Mouse (Mus musculus): ENCODE data around the gene Camk1d.
"Not testable (repeated sequence)": the region's sequence is repeated elsewhere in the genome, so short reads cannot be mapped to it uniquely, and the experiment has no call there.

The Camk1d gene

DNA sequence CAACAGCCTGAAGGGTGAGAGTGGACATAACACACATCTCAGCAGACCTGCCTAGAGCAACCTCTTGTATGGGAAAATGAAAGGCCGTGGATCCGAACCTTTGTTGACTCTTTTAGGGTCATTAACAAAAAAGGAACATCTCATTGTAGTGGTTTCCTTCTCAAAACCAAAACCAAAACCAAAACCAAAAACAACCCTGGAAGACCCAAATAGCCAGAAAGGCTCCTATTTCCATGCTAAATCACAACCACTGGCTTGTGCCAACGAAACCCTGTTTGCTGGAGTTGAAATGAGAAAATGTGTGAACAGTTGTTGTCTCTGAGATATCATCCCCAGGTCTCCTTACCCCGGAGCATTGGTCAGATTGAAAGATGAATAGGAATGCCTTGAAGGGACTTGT is 321.8 kb downstream of the Camk1d start:
- DNase-seq = no peak

DNA sequence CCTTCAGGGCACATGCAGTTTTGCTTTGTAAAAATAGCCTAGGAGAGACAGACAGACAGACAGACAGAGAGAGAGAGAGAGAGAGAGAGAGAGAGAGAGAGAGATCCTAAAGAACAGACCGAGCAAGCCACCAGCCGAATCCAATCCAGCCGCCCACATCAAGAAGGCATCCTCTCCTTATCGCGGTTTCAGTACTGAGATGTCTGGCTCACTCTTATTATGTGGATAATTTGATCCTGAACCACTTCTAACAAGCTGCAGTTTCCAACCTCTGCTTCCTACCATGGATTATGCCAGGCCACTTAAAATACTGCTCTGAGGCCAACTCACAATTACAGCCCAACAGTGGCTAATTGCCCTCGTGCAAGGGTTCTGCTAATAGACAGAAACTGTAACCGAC is 325.9 kb downstream of the Camk1d start:
- no peak for DNase-seq

DNA sequence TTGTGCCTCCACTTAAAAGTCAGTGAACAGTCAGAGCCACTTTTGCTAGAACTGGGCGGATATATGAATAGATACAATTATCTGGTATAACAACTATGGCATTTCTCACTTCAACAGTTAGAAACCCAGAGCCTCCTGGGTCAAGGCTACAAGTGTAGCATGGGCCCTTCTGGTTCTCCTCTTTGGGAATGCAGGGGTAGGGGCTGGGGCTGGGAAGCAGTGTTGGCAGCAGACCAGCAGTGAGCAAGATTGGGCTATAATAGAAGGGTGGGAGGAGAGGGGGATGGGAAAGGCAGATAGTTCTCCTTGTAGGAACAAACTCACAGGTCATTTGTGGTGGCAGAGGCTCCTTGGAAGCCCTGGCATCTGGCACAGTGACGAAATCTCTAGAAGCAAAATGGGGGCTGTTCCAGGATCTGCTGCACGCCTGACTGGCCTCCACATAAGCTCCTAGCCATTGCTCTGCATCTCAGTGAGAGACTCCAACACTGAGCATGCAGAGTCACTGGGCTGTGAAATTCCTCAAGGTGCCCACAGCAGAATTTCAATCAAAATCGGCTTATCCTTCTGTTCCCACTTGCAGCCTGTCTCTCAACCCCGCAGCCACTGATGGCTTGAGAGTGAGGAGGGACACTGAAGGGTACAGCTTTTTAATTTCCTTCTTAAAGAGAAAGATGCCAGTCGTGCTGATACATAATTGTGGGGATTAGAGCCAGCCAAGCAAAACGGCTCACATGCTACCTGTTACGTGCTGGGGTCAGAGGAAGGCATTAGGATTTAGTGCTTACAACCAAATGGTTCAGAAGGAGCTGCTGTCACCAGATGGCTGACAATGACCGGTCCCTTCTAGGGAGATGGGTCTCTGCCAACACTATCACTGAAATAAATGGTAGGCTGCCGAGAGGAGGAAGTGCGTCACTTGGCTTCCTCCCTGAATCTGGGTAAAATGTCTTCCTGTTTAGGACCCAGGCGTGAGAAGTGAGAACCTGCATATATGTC is 332.3 kb downstream of the Camk1d start:
- DNase-seq = peak; percentile 36

DNA sequence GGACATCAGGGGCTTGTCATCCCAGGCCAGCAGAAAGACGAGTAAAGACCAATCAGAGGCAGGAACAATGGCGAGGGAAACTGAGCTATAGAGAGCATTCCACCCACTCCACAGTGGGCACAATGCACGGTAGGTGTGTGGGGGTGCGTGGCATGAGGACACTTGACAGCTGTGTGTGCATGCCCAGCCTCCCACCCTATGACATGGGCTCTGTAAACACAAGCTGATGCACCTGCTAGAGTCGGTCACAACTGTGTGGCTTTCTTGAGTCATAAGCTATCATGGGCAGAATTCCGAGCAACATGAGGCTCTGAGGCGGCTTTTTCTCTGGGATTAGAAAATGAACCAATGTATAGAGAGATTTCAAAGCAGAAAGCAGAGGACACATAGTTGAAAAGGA is 333.3 kb downstream of the Camk1d start:
- DNase-seq = no peak

DNA sequence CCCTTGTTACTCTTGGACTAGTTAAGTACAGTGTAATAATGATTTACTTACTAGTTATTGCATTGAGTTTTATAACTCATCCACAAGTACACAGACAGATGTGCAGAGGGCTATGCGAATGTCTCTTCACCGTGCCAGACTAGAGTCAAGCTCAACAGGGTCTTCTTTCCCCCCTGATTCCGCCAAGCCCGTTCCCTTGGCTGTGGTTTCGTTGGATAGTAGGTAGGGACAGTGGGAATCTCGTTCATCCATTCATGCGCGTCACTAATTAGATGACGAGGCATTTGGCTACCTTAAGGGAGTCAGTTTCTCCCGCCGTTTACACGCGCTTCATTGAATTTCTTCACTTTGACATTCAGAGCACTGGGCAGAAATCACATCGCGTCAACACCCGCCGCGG is 335.4 kb downstream of the Camk1d start:
- not testable (repeated sequence) for DNase-seq

DNA sequence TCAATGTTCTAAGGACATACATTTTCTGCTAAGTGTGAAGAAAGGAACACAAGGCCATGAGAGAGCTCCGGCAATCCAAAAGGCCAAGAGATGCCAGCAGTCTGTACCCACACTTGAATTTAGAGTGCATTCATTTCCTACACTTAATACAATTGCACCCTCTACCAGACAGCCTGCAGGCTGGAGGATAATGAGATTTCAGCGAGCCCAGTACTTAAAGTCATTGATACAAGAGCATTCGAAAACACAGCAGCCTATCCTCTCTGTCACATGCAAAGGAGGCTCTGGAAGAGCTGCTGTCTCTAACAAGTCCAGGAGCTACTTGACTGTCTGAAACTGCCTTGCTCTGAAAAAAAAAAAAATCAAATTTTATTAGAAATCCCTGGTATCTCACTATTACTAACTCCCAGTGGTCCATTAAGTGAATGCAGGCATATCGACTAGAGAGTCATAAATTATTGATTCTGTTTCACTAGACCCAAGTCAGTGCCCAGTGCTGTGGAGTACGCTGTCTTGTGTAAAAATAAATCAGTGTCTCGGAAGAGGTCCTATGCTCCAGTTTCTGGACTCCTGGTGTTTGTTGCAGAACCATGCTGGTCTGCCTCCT is 336.1 kb downstream of the Camk1d start:
- DNase-seq = no peak

DNA sequence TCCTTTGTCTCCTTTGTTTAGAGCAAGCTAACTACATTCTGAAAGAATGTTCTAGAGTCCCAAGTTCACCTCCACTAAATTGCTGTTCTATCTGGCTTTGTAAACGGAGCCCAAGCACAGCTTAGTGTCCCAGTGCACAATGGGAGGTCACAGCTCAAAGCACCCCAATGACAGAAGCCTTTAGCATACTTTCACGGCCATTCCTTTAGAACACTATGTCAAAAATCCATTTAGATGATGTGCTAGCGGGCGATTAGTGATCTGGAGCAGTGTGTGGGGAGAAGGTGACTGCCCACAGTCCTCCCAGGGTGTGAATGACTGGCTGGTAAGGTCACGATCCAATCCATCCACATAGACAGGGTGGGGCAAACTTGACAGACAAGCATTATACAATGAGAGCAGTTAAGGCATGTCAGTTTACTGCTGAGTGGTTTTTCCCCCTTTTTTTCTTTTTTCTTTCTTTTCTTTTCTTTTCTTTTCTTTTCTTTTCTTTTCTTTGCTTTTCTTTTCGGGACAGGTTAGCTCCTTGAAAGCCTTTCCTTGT is 341.4 kb downstream of the Camk1d start:
- DNase-seq = no peak

DNA sequence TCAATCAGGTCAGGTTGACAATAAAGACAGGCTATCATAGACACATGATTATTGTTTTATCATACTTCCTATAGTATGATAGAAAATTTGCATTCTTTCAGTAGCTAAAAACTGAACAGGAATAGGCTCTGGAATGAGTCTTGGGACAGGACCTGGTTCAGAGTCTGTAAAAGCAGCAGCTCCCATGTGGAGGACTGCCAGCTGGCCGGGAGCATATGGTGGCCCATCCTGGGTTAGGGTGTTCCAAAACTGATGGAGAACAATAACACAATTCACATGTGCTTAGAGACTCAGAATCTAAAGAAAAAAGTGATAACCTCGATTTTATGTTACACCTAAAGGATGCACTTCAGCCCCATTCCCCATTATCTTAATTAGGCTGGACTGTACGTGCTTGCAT is 343.0 kb downstream of the Camk1d start:
- peak; percentile 32 for DNase-seq

DNA sequence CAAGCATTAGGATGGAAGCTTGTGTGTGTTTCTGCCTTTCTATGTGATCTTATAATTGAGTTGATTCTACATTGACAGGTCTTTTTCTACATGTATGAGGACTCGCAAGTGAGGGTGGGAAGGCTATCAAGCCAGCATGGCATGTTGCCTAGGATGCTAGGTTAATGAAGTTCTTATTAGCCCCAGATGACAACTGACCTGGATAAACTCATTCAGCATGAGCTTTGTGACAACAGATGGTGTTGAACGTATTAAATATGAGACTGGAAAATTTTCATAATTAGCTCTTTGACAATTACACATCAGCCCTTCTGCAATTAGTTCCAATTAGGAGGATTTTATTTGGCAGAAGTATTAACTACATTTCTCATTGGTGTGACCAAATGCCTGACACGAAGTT is 343.7 kb downstream of the Camk1d start:
- DNase-seq = peak; percentile 32

DNA sequence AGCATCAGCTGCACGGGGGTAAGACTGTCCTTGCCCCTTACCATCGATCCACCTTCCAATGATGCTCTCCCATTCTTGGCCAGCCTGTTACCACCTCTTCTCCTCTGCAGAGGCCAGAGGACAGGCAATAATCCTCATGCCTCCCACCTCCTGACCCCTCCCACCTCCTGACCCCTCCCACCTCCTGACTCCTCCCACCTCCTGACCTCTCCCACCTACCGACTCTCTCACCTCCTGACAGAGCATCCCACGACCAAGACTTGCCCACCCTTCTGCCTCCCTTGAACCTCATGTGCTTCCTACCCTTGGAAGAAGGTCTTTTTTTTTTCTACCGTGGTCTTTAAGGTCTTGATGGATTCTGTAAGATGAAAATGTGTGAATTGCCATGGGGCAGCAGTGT is 350.5 kb downstream of the Camk1d start:
- no peak for DNase-seq

DNA sequence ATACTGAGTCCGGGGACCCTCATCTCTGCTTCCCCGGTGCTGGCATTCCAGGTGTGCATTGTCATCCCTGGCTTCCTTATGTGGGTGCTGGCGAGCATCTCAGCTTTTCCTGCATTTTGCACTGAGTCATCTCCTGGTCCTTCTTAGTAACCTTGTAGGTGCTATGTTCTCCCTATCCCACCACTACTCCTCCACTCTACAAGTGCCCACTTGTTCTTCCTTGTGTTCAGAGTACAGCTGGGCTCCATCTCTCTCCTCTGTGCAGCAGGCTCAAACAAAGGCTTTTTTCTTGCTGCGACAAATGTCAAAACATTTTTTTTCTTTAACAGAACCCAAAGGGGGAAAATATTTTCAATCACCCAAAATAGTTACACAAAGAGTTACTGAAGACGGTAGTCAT is 356.3 kb downstream of the Camk1d start:
- no peak for DNase-seq

DNA sequence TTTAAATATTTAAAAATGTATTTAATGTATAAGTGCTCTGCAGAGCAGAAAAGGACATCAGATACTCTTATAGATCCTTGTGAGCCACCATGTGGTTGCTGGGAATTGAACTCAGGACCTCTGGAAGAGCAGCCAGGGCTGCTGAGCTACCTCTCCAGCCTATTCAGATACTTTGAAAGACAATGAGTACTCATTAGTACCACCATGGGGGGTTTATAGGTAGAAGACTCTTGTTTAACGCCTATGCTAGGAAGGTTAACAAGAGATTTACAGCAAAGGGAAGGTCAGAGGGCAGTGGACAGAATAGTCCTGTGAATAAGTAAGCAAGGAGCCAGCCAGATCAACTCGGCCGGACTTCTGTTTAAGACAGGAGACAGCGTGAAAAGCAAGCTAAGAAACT is 357.3 kb downstream of the Camk1d start:
- DNase-seq = no peak

DNA sequence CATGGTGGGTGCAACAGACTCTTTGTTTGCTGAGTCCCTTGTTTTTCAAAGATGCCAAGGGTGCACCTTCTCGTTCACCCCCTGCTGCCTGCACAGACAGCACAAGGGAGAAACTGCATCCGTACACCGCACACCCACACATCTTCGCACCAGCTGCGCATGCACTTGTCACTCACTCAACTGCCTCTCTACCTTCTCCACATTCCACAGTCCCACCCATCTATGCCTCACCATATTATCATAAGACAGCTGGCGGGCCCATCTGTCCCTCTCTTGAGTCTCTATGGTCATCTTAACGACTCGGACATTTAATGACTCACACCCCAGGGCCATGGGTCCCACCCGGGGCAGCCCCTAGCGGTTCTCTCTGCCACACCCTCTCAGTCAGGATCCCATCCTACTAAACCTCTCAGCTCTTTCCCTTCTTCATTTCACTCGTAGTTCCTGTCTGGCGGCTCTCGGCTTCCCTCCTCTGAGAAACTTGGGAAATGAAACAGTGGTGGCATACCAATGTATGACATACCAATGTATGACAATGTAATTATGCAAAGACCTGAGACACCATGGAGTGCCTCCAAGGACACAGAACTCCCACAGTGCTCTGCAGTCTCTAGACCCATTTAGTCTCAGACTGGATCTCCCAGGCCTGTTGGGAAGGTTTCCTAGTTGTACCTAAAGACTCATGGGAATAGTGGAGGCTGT is 361.3 kb downstream of the Camk1d start:
- DNase-seq = no peak

DNA sequence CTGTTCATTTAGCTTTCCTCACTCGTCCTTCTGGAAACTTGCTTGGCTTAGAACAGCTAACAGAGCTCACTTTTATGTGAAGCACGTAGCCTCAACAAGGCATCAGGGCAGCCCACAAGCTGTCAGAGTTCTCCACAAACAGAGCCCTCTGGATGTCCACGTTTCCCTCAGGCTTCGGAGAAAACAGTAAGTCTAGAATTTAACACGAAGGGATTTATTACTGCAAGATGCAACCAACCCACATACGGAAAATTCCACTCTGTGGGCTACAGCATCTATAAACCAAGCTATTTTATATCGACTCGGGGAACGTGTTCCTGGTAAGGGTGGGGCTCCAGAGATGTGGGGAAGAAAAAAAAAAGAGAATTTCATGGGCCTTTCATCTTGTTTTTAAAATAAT is 369.0 kb downstream of the Camk1d start:
- DNase-seq = no peak

DNA sequence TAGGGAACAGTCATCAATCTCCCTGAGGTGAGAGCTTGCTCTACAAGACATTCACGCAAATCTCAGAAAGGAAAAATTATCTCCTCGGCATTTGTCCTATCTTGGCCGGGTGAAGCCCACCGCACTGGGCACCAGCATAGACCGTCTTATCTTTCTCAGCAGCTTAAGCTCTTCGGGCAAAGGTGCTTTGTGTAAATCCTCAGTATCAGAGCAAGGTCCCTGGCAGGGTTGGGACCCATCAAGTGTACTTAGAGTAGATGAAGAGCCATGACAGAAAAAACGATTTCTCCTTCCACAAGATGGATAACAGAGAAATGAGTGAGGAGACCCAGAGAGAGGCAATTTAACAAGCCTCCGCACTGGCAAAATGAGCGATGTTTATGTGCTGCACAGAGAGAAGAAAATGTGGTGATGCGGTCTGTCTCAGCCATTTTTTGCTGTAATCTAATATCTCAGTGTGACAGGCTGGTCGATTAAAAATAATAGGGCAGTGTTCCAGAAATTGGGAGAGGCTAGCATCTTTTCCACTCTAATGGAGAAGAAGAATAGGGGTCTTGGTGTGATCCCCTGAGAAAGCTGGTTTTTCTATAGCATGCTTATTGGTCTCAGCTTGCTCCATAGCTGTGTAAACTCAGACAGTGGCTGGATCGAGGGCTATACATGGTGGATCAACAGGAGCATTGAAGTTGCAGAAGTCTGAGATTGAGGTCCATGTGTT is 386.6 kb downstream of the Camk1d start:
- no peak for DNase-seq

DNA sequence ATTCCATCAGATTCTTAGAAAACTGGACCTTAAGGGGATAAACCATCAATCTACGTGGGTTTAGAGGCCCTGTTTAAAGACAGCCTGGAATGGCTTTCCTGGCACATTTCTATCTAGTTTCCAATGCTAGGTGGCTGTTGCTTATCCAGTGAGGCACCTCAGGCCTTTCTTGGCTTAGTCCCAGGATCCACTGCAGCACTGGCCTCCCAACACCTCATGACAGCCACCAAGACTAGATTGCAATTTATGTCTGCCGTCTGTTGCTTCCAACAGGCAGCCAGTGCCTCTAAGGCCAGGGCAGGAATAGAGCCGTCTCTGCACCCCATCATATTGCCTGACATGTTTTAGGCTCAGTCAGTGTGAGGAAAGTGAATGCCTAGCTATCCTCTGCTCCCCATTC is 389.5 kb downstream of the Camk1d start:
- DNase-seq = no peak

DNA sequence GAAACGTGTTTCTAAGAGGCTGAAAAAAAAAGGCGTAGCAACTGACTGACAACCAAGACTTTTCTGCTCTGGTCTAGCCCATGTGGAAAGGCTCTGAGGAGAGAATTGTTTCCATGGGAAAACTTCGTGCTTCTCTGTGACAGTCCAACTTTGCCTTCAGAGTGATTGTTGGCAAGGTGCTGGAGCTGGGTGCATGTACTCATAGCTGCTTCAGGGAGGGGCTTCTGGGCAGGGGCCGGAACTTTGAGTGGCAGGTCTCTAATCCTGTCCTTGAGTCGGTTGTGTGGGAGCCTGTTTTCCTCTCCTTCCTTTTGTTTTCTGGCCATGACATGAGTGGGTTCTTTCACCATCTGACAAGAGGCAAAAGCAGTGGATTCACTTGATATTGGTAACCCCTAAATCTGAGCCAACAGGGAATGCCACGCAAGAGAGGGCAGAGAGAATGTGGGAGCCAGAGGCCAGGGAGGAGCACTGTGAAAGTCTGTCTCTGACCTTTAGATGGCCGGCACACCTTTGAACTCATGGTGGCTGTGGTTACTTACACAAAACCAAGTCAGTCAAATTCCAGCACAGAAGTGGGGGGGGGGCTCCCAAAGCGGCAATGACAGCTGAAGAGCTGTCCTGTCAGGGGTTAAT is 392.5 kb downstream of the Camk1d start:
- no peak for DNase-seq

DNA sequence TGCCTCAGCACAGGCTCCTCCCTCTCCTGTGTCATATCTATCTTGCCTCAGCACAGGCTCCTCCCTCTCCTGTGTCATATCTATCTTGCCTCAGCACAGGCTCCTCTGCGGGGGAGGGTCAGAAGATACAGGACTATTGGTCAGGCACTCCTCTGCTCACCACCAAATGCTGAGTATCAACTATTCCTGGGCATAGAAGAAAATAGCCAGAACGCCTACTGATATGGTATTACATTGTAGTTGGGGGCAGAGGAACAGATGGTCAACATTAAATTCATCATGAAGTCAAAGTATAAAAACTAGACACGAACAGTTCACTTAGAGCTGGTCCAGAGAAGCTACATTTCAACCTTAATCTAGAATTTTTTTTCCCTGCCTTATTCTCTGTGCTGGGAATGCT is 395.2 kb downstream of the Camk1d start:
- no peak for DNase-seq

DNA sequence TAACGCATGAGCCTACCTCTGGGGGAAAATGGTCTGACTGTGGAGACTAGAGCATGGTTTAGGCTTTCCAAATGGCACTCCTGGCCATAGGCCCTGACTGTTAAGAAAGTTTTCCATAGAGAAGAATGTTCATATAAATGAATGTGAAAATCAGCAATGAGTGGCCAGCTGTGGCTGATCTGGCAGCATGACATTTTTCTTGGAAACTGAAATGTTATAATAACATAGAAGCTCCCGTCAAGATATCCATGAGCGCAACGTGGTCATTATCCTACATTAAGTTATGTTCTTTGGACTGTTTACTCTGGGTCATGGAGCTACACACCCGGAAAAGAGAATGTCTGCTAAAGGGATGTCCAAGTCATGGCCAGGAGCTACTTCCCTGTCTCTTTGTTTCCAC is 397.6 kb downstream of the Camk1d start:
- no peak for DNase-seq

DNA sequence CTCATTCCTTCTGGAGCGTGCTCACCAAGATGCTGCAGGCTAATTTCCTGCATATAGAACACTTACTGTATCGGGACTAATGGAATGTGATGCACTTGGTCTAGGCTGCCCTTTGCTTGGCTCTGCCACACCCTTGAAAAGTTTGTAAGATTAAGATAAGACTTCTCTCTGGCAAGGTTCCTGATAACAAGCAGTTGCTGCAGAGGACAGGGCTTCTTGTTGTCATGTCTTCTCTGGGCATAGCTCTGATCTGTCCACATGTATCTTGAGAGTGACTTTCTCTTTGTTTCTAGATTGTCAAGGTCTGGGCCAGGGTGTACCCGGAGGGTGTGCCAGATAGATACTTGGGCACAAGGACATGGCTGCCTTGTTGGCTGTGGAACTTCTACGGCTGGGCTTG is 398.1 kb downstream of the Camk1d start:
- DNase-seq = no peak

DNA sequence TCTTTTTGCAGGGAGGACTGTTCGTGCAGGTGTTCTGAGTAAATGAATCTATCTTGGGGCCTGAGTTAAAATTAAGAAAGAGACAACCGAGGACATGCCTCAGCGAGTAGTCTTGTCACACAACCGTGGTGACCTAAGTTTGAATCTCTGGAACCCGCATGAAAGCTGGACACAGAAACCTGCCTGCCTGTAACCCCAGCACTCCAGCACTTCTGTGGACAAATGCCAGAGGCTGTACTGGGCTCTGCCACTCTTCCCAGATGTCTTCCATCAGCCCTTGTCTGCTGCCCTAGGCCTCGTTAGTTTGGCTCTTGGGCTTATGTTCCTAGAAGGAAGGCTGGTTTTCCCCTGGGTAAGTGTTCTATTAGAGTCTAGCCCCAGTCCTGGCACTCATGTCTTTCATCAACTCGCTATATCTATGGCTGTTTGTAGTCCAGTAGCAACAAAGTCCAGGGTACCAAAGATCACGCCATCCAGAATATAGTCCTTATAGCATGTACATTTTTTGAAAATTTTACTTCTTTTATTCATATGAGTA is 399.0 kb downstream of the Camk1d start:
- DNase-seq = no peak

DNA sequence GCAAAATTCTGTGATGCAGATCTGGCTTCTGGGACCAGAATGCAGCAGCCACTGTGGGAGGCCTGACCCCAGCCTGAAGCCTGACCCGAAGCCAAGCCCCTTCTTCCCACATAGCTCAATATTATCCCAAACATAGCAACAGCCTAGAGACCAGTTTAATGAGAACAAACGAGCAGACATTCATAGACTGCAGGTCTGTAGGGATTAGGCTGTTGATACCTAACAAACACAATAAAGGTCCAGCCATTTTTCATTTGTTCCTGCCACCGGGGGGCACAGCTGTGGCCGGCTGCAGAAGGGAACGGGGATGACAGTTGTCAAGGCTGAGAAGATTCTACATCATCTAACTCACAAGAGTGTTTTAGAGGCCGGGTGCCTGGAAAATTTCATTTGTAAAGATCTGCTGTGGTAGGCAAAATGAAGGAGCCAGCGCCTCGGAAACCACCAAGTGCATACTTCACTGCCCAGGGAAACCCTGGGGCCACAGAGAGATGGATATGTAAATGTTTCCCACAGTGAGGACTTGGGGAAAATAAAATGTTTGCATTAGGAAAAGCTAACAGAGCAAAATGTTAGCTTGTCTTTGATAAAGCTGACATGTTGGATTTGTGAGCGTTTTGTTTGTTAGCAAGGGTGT is 399.7 kb downstream of the Camk1d start:
- DNase-seq = no peak
